Mouse (Mus musculus): Measurements from ENCODE around the gene Sema4c. TPM values are rescaled to one million over a fixed set of nuclear protein-coding genes. Genes with fewer than 3 reads are reported as not detected.

The Sema4c gene
- polyA plus RNA-seq, 1 experiment, result 30.7 TPM

- Histone ChIP-seq H3K27me3 (ENCODE audit: control insufficient read depth, insufficient read depth, insufficient read length) (no peaks in the 10 kb centered on the region), H3K79me2 (ENCODE audit: control insufficient read depth, insufficient read depth) (no peaks in the 10 kb centered on the region), H3ac (ENCODE audit: control insufficient read depth, insufficient read length) (no peak overlapping the region), H3K36me3 (ENCODE audit: control insufficient read depth, insufficient read depth) (peaks cover 3% of the 10 kb centered on the region), H3K4me3 (no peak overlapping the region), H3K4me2 (ENCODE audit: low read depth) (no peak overlapping the region)
- peak in 1 of 3 experiments; percentile 6 for TF ChIP-seq MYOD1 (IDR thresholded peaks at IDR 0.05; ENCODE audit: control insufficient read depth in 1 of 3, insufficient read length in 2 of 3, low read depth in 2 of 3)
- peak; percentile 7 for TF ChIP-seq POLR2AphosphoS2 (IDR thresholded peaks at IDR 0.05; ENCODE audit: insufficient read length, low read depth)
- TF ChIP-seq TCF3 (IDR thresholded peaks at IDR 0.05; ENCODE audit: insufficient read length, low read depth), result no peak
Observed at GRCm38 (mm10) chr1:36530962-36531361, 27.2 kb downstream of the Sema4c start.

- Histone ChIP-seq H3K36me3 (ENCODE audit: control insufficient read depth, insufficient read depth) (peaks cover 3% of the 10 kb centered on the region), H3K4me3 (no peak overlapping the region), H3K4me2 (ENCODE audit: low read depth) (no peak overlapping the region), H3ac (ENCODE audit: control insufficient read depth, insufficient read length) (no peak overlapping the region), H3K27me3 (ENCODE audit: control insufficient read depth, insufficient read depth, insufficient read length) (no peaks in the 10 kb centered on the region), H3K79me2 (ENCODE audit: control insufficient read depth, insufficient read depth) (no peaks in the 10 kb centered on the region)
- TF ChIP-seq SRF (IDR thresholded peaks at IDR 0.05; ENCODE audit: control insufficient read depth, insufficient read length, low read depth) (no peak), TCF12 (IDR thresholded peaks at IDR 0.05; ENCODE audit: insufficient read depth, poor library complexity, severe bottlenecking) (no peak), USF1 (IDR thresholded peaks at IDR 0.05; ENCODE audit: low read depth) (no peak), MYOG (IDR thresholded peaks at IDR 0.05; ENCODE audit: control insufficient read depth in 1 of 3, insufficient read depth in 1 of 3, insufficient read length in 2 of 3, low read depth in 2 of 3) (no peak), POLR2AphosphoS2 (IDR thresholded peaks at IDR 0.05; ENCODE audit: insufficient read length, low read depth) (no peak), CEBPB (IDR thresholded peaks at IDR 0.05; ENCODE audit: insufficient read depth, poor library complexity, severe bottlenecking) (no peak), POLR2A (IDR thresholded peaks at IDR 0.05; ENCODE audit: insufficient read length, low read depth) (no peak), MYOD1 (IDR thresholded peaks at IDR 0.05; ENCODE audit: control insufficient read depth in 1 of 3, insufficient read length in 2 of 3, low read depth in 2 of 3) (no peak), MAX (IDR thresholded peaks at IDR 0.05; ENCODE audit: low read depth) (no peak), TCF3 (IDR thresholded peaks at IDR 0.05; ENCODE audit: insufficient read length, low read depth) (no peak)
Observed at GRCm38 (mm10) chr1:36530485-36530884, 27.7 kb downstream of the Sema4c start.

- H3K36me3 ChIP-seq (ENCODE audit: control insufficient read depth, insufficient read depth), result peaks cover 5% of the 10 kb centered on the region
- no peak overlapping the region for H3K4me3 ChIP-seq
- TF ChIP-seq MYOG (IDR thresholded peaks at IDR 0.05; ENCODE audit: control insufficient read depth in 1 of 3, insufficient read depth in 1 of 3, insufficient read length in 2 of 3, low read depth in 2 of 3) (no peak), MAX (IDR thresholded peaks at IDR 0.05; ENCODE audit: low read depth) (no peak), TCF12 (IDR thresholded peaks at IDR 0.05; ENCODE audit: insufficient read depth, poor library complexity, severe bottlenecking) (no peak), POLR2AphosphoS2 (IDR thresholded peaks at IDR 0.05; ENCODE audit: insufficient read length, low read depth) (peak; percentile 56), POLR2A (IDR thresholded peaks at IDR 0.05; ENCODE audit: insufficient read length, low read depth) (peak; percentile 16)
- H3ac ChIP-seq (ENCODE audit: control insufficient read depth, insufficient read length), result no peak overlapping the region
- no peak overlapping the region for H3K4me2 ChIP-seq (ENCODE audit: low read depth)
- H3K79me2 ChIP-seq (ENCODE audit: control insufficient read depth, insufficient read depth), result no peaks in the 10 kb centered on the region
- no peaks in the 10 kb centered on the region for H3K27me3 ChIP-seq (ENCODE audit: control insufficient read depth, insufficient read depth, insufficient read length)
Observed at GRCm38 (mm10) chr1:36529875-36530274, 28.3 kb downstream of the Sema4c start.

GRCm38 (mm10) chr1:36529274-36529673, 28.9 kb downstream of the Sema4c start:
- no peaks in the 10 kb centered on the region for H3K79me2 ChIP-seq (ENCODE audit: control insufficient read depth, insufficient read depth)
- no peak overlapping the region for H3K4me2 ChIP-seq (ENCODE audit: low read depth)
- no peak overlapping the region for H3K4me3 ChIP-seq
- H3K36me3 ChIP-seq (ENCODE audit: control insufficient read depth, insufficient read depth), result peaks cover 9% of the 10 kb centered on the region
- H3K27me3 ChIP-seq (ENCODE audit: control insufficient read depth, insufficient read depth, insufficient read length), result no peaks in the 10 kb centered on the region
- no peak for TF ChIP-seq MYOG (IDR thresholded peaks at IDR 0.05; ENCODE audit: control insufficient read depth in 1 of 3, insufficient read depth in 1 of 3, insufficient read length in 2 of 3, low read depth in 2 of 3)
- no peak for TF ChIP-seq USF1 (IDR thresholded peaks at IDR 0.05; ENCODE audit: low read depth)
- TF ChIP-seq POLR2AphosphoS2 (IDR thresholded peaks at IDR 0.05; ENCODE audit: insufficient read length, low read depth), result no peak
- no peak for TF ChIP-seq TCF12 (IDR thresholded peaks at IDR 0.05; ENCODE audit: insufficient read depth, poor library complexity, severe bottlenecking)
- TF ChIP-seq TCF3 (IDR thresholded peaks at IDR 0.05; ENCODE audit: insufficient read length, low read depth), result no peak
- no peak for TF ChIP-seq CEBPB (IDR thresholded peaks at IDR 0.05; ENCODE audit: insufficient read depth, poor library complexity, severe bottlenecking)
- no peak for TF ChIP-seq MYOD1 (IDR thresholded peaks at IDR 0.05; ENCODE audit: control insufficient read depth in 1 of 3, insufficient read length in 2 of 3, low read depth in 2 of 3)
- TF ChIP-seq SRF (IDR thresholded peaks at IDR 0.05; ENCODE audit: control insufficient read depth, insufficient read length, low read depth), result no peak
- TF ChIP-seq E2F4 (IDR thresholded peaks at IDR 0.05; ENCODE audit: insufficient read depth), result no peak
- no peak for TF ChIP-seq REST (IDR thresholded peaks at IDR 0.05; ENCODE audit: insufficient read depth, insufficient read length)
- no peak for TF ChIP-seq POLR2A (IDR thresholded peaks at IDR 0.05; ENCODE audit: insufficient read length, low read depth)
- no peak for TF ChIP-seq MAX (IDR thresholded peaks at IDR 0.05; ENCODE audit: low read depth)
- no peak overlapping the region for H3ac ChIP-seq (ENCODE audit: control insufficient read depth, insufficient read length)

- Histone ChIP-seq H3ac (ENCODE audit: control insufficient read depth, insufficient read length) (no peak overlapping the region), H3K79me2 (ENCODE audit: control insufficient read depth, insufficient read depth) (no peaks in the 10 kb centered on the region), H3K27me3 (ENCODE audit: control insufficient read depth, insufficient read depth, insufficient read length) (no peaks in the 10 kb centered on the region), H3K4me3 (no peak overlapping the region), H3K4me2 (ENCODE audit: low read depth) (no peak overlapping the region), H3K36me3 (ENCODE audit: control insufficient read depth, insufficient read depth) (peaks cover 9% of the 10 kb centered on the region)
- peak in 1 of 3 experiments; percentile 29 for TF ChIP-seq MYOG (IDR thresholded peaks at IDR 0.05; ENCODE audit: control insufficient read depth in 1 of 3, insufficient read depth in 1 of 3, insufficient read length in 2 of 3, low read depth in 2 of 3)
- TF ChIP-seq MYOD1 (IDR thresholded peaks at IDR 0.05; ENCODE audit: control insufficient read depth in 1 of 3, insufficient read length in 2 of 3, low read depth in 2 of 3), result peak in 1 of 3 experiments; percentile 20
- TF ChIP-seq TCF3 (IDR thresholded peaks at IDR 0.05; ENCODE audit: insufficient read length, low read depth), result no peak
- peak; percentile 46 for TF ChIP-seq POLR2AphosphoS2 (IDR thresholded peaks at IDR 0.05; ENCODE audit: insufficient read length, low read depth)
Observed at GRCm38 (mm10) chr1:36528351-36528750, 29.8 kb downstream of the Sema4c start.

Measured in myocyte (in vitro differentiated cells).